Mouse (Mus musculus) embryo, embryonic 11.5 days (tissue): ENCODE measurements around the gene Entpd1.
"Not testable (repeated sequence)": the region's sequence is repeated elsewhere in the genome, so short reads cannot be mapped to it uniquely, and the experiment has no call there.

Source experiments
- DNase-seq: peaks from one replicate; pipeline ENCODE4 v3.0.0-alpha.2; 2012; ENCODE audit warnings: low read depth, low spot score

Entpd1 gene

GRCm38 (mm10) chr19:40611830-40612506 lies at the start of gene Entpd1, which contains the start of gene Tctn3:
Entpd1 (plus strand) TSS chr19:40612366.
Tctn3 (minus strand) TSS chr19:40612233.
- DNase-seq: peak; percentile 95

- no peak for DNase-seq
Measured at GRCm38 (mm10) chr19:40563880-40564645, 48.1 kb upstream of the Entpd1 start.

- DNase-seq: no peak
Measured at GRCm38 (mm10) chr19:40567616-40568015, 44.5 kb upstream of the Entpd1 start.

GRCm38 (mm10) chr19:40570726-40571125 lies 41.4 kb upstream of the Entpd1 start:
- no peak for DNase-seq

- no peak for DNase-seq
Measured at GRCm38 (mm10) chr19:40575438-40575837, 36.7 kb upstream of the Entpd1 start.

- DNase-seq: no peak
Measured at GRCm38 (mm10) chr19:40580902-40581301, 31.3 kb upstream of the Entpd1 start.

- DNase-seq: no peak
Measured at GRCm38 (mm10) chr19:40581662-40582061, 30.5 kb upstream of the Entpd1 start.

- no peak for DNase-seq
Measured at GRCm38 (mm10) chr19:40586908-40587307, 25.3 kb upstream of the Entpd1 start.

- no peak for DNase-seq
Measured at GRCm38 (mm10) chr19:40587491-40588292, 24.5 kb upstream of the Entpd1 start.

GRCm38 (mm10) chr19:40588293-40588654 lies 23.9 kb upstream of the Entpd1 start, which contains the start of gene Aldh18a1:
Aldh18a1 (minus strand) TSS chr19:40588463.
- peak; percentile 93 for DNase-seq

GRCm38 (mm10) chr19:40588847-40589529 lies 23.2 kb upstream of the Entpd1 start:
- peak; percentile 89 for DNase-seq

GRCm38 (mm10) chr19:40589530-40589880 lies 22.7 kb upstream of the Entpd1 start:
- no peak for DNase-seq

- DNase-seq: no peak
Measured at GRCm38 (mm10) chr19:40595231-40595630, 16.9 kb upstream of the Entpd1 start.

GRCm38 (mm10) chr19:40595831-40596230 lies 16.3 kb upstream of the Entpd1 start:
- no peak for DNase-seq

- not testable (repeated sequence) for DNase-seq
Measured at GRCm38 (mm10) chr19:40600846-40601245, 11.3 kb upstream of the Entpd1 start.

GRCm38 (mm10) chr19:40601870-40602269 lies 10.3 kb upstream of the Entpd1 start:
- no peak for DNase-seq

GRCm38 (mm10) chr19:40605189-40605588 lies 7.0 kb upstream of the Entpd1 start:
- no peak for DNase-seq

GRCm38 (mm10) chr19:40607676-40608075 lies 4.5 kb upstream of the Entpd1 start:
- no peak for DNase-seq

GRCm38 (mm10) chr19:40614811-40615210 lies 2.6 kb downstream of the Entpd1 start:
- no peak for DNase-seq

- DNase-seq: no peak
Measured at GRCm38 (mm10) chr19:40616021-40616420, 3.9 kb downstream of the Entpd1 start.

GRCm38 (mm10) chr19:40621616-40622015 lies 9.4 kb downstream of the Entpd1 start:
- not testable (repeated sequence) for DNase-seq

GRCm38 (mm10) chr19:40625935-40626334 lies 13.8 kb downstream of the Entpd1 start:
- no peak for DNase-seq
